Mouse (Mus musculus): ENCODE results near the gene Chst12.

Chst12 gene

DNA sequence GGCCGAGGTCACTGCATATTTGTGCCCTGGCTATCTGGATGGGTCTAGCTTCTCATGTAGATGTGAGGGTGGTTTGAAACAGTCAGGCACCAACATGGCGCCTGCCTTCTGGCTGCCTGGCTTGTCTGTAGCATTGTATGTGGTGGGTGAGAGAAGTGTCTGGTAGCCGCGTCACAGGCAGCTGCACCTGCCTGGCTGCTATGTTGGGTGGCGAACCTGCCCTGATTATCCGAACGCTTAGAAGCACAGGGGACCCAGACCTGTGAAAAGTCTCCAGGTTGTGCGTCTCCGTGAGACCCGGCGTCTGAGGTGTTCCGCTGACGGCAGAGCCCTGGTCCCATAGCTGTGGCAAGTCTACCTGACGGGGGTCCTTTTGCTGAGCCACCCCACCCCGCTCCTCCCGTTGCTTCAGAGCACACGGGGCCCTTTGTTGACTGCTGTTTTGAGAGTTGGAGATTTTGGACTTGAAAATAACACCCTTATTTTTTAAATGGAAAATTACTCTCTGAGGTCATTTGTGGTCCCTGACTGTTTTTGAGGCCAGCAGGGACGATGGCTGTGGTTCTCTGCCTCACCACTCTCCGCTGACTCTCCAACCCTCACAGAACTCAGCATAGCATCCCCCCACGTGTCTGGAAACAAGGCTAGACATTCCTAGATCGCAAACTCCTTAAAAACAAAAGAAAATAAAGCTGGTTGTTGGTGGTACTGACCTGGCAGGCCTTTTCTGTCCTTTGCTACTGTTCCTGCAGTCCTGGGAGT is 12.0 kb downstream of the Chst12 start:
- no peak for DNase-seq (ENCODE audit: low spot score)

DNA sequence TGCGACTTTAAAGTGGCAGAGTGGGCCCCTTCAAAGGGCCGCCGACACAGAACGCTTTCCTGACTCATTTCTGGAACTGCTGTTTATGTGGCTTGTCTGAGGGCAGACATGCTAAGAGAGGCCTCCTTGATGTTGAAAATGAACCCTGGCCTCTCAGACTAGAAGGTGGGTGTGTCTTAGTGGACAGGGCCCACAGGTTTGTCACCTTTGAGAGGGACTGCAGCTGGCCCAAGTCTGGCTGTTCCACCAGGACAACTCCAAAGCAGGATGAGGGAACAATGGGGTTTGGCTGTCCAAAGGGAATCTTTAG is 12.5 kb downstream of the Chst12 start:
- DNase-seq (ENCODE audit: low spot score) = no peak

DNA sequence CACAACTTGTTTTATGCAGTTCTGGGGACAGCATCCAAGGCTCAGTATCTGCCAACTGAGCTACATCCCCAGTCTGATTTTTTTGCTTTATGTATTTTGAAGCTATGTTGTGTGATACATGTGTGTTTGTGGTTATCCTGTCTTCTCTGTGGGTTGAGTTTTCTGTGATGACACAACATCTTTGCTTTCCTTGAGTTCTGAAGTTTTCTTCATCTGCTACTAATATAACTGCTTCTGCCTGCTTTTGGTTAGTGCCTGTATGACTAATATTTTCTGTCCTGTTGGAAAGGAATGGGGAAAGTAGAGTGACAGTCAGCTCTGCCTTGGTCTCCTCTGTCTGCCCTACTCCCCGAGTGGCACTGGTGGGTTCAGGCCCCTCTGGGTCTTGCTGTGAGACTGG is 15.8 kb downstream of the Chst12 start:
- no peak for DNase-seq (ENCODE audit: low spot score)

GRCm38 (mm10) chr5:140526754-140527153 is 21.4 kb downstream of the Chst12 start:
- DNase-seq (ENCODE audit: low spot score) = no peak

DNA sequence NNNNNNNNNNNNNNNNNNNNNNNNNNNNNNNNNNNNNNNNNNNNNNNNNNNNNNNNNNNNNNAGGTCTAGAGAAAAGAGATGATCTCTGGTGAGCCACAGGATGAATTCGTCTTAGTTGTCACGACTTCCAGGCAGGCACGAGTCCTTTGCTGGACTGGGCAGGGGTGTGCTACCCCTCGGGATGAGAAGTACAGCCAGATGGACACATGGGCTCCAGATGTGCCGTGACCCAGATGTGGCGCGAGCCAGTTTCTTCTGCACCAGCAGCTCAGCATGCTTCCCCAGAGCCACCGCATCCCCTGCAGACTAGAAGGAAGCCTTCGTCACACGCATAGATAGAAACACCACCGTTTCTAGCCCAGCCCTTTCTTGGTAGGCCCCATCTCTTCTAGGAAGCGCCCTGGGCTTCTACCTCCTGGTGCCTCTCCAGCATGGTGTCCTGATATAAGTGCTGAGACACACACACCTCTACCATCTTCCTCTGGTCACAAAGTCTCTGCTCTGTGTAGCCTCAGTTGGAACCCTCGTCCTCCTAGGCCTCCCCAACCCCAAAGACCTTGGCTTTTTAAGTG is 32.8 kb downstream of the Chst12 start:
- no peak for DNase-seq (ENCODE audit: low spot score)

- DNase-seq (ENCODE audit: low spot score) = peak; percentile 76
Observed at GRCm38 (mm10) chr5:140540106-140540505, 34.8 kb downstream of the Chst12 start.

DNA sequence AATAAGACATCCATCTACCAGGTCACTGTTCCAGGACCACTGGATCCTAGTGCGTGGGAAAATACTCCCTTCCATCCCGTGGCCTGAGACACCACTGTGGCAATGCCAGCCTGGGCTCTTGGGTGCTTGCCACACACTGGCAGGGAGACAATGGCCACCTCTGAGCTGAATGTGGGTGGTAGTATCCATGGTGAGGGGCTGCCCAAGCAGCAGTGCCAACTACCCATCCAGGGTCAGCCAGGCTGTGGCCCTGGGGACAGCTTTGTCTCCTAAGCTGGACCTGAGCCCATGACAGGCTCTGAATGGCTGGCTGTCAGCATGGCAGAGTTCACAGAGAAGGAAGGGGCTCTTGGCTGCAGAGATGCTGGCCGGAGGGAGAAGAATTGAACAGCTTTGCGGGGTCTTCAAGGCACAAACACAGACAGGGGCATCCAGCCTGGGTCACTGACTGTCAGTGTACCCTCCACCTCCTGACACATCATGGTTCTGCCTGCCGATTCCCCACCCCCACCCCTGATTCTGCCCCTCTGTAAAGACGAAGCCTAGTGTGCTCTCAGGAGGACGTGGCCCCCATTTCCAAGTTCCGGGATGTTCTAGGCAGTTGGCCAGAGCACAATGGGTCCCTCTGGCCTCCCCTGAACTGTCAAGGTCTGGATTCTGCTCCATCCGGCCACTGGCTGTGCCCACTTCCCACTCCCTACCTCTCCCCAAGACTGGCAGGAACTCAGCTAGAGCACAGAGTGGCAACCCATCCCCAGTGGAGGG is 37.6 kb downstream of the Chst12 start:
- no peak for DNase-seq (ENCODE audit: low spot score)

GRCm38 (mm10) chr5:140545651-140546050 is 40.3 kb downstream of the Chst12 start:
- DNase-seq (ENCODE audit: low spot score) = no peak

- no peak for DNase-seq (ENCODE audit: low spot score)
Observed at GRCm38 (mm10) chr5:140546332-140546731, 41.0 kb downstream of the Chst12 start.

GRCm38 (mm10) chr5:140549306-140550047 is 44.1 kb downstream of the Chst12 start:
- DNase-seq (ENCODE audit: low spot score) = no peak

- DNase-seq (ENCODE audit: low spot score) = no peak
Observed at GRCm38 (mm10) chr5:140553719-140554118, 48.4 kb downstream of the Chst12 start.

- DNase-seq (ENCODE audit: low spot score) = no peak
Observed at GRCm38 (mm10) chr5:140556859-140557258, 51.5 kb downstream of the Chst12 start.

- DNase-seq (ENCODE audit: low spot score) = no peak
Observed at GRCm38 (mm10) chr5:140562601-140563000, 57.3 kb downstream of the Chst12 start.

DNA sequence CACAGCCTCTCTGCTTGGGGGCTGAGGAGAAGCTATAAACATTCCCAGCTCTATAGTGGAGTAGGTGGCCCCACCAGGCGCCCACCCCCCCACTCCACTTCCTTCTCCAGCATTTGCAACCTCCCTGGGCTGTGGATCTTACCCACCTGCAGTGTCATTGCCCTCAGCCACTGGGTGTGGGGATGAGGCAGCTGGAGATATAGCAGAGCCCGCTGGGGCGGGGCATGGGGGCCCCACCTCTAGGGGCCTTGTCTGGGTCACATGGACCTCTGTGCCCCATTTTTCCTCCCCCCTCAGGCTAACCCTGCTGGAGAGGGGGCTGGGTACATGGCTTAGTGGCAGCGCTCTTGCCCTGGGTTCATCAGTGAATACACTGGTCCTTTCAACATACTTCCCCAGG is 59.5 kb downstream of the Chst12 start, which contains the start of gene Grifin:
Gene Grifin, minus strand, starts transcription at position 176 of the 400 bp plus-strand sequence.
- DNase-seq (ENCODE audit: low spot score) = no peak

DNA sequence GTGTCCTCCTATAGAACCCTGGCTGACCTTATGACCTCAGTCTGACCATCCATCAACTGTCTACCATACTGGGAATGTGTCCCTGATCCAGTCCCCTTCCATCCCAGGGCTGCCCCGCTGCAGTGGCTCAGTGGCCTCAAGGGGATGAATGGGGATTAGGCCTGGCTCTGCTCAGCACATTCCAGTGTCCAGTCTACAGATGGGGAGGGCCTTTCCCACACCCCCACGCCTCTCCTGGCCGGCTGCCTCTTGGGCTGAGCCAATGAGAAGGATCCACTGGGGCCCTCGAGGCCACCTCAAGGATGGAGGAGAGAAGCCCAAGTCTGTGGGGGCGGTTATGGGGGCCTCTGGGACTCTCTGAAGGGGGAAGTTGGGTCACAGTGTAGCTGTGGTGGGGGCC is 60.1 kb downstream of the Chst12 start:
- peak; percentile 55 for DNase-seq (ENCODE audit: low spot score)

DNA sequence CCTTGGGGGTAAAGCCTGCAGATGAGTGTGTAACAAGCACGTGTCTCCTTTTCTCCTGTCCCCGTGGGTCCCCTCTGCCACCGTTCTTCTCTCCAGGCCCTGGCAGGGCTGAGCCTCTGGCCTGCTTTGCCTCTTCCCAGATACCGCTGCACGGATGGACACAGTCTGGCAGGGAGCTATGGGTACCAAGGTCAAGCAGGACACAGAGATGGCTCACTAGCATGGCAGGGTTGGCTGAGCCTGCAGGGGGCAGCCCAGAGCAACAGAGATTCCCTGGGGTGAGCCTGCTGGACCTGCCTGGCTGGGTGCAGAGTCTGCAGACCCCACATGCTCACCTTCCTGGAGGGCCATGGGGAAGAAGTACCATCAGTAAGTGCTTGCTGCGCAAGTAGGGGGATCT is 60.5 kb downstream of the Chst12 start:
- DNase-seq (ENCODE audit: low spot score) = no peak

DNA sequence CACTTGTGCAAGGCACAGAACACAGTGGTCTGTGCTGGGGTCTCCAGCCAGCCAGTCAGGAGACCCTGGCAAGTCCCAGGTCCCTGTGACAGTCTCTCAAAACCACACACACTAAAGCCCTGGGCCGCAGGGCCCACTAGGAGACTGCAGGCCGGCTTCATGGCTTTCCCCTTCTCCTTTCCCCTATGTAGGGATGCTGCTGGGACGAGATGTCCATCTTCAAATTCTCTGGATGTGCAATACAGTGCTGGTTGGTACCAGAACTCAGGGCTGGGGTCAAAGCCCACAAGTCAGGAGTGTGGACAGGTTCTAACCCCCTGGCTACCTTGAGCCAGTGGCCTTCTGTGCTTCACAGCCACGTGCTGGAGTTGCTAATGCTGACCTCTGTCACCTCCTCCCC is 60.9 kb downstream of the Chst12 start:
- no peak for DNase-seq (ENCODE audit: low spot score)

DNA sequence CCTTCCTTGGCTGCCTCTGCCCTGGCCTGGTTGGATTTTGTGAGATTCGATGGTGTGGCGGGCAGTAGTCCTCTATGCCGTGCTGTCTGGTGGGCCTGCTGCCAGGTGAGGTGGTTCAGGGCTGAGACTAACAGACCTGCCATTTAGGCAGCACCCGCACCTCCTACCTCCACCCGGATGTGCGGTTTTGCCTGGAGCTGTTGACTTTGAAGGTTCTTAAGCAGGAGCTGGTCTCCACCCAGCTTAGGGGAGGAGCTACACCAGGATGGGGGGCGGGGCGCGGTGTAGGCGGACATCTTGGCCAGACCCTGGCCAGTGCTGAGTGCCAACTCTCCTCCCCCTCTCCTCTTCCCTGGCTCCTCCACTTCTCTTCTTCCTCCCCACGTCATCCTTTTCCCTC is 62.0 kb downstream of the Chst12 start:
- no peak for DNase-seq (ENCODE audit: low spot score)

GRCm38 (mm10) chr5:140567751-140568150 is 62.4 kb downstream of the Chst12 start:
- no peak for DNase-seq (ENCODE audit: low spot score)

DNA sequence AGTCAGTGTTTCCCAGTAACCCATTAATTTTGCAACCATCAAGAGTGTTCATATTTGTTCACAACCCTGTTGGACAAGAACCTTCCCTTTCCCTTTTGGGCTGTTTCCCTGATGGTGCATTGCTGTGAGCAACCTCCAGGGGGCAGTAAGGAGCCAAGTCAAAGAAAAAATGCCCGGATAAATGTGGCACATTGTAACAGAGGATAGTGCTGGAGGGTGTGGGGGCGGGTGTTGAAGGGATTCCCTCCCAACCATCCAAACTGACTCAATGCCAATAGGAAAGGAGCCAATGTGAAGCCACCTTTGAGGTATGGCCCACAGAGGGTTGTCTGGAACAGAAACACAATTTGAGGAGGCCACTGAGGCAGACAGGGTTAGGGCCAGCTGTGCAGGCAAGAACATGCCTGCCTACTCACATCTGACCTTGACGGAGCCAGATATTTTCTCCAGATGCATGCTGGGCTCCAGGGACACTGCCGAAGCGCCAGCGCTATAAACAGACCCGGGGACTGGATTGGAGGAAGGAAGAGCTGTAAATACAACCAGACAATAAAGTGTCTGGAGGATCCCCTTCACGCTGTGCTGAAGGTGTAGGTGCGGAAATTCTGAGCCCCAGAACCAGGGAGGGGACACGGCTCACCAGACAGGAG is 63.1 kb downstream of the Chst12 start:
- DNase-seq (ENCODE audit: low spot score) = peak; percentile 29

DNA sequence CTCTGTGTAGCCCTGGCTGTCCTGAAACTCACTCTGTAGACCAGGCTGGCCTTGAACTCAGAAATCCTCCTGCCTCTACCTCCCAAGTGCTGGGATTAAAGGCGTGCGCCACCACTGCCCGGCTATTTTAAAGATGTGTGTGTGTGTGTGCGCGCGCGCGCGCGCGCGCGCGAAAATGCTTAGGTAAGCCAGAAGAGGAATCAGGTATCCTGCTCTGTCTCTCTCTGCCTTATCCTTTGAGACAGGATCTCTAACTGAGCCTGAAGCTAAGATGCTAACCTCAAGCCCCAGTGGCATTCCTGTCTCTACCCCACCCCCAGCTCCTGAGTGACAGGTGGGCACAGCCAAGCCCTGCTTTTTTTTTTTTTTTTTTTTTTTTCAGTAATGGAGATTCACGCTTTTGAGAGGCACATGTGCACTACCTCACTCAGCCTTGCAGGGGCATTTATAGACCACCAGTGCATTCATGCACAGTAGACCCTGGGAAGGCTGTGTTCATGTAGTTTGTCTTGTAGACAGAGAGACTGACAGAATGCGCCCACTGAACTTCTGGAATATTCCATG is 63.8 kb downstream of the Chst12 start:
- DNase-seq (ENCODE audit: low spot score) = no peak

Data from ovary, postnatal 10 days (tissue).